Mouse (Mus musculus) adrenal gland, postnatal 36 days (tissue): Measurements from ENCODE around the gene Osm. TPM values are rescaled to one million over a fixed set of nuclear protein-coding genes. Genes with fewer than 3 reads are reported as not detected.

Source experiments
- DNase-seq, 2 experiments: peaks; one replicate each; pipeline ENCODE4 v3.0.0; 2021; ENCODE audit warnings: mixed read lengths in 1 of 2
- total RNA-seq, 2 experiments: library from RNA; stranded (reverse); gene quantifications; 2 replicates each; pipeline ENCODE4 v1.2.3; 2021

Osm gene
- total RNA-seq, 2 experiments from 2014 or later = 0.26 TPM; not detected in 1

DNA sequence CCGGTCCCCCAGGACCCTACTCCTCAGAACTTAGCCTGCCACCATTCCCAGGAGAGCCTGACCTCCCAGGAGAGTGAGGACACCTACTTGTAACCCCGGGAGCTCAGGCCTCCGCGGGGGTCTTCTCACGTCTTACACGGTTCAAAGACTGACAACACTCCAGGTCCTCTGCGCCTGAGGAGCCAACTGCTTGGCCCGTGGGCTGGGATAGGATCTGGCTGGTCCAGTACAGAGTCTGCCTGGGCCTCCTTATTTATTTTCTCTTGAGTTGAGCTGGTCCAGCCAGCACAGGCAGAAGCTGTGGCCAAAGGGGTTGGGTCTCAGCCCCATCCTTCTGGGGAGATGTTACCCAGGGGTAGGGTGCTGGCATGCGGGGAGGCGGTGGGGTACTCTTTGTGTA is 21.2 kb upstream of the Osm start:
- DNase-seq = no peak

DNA sequence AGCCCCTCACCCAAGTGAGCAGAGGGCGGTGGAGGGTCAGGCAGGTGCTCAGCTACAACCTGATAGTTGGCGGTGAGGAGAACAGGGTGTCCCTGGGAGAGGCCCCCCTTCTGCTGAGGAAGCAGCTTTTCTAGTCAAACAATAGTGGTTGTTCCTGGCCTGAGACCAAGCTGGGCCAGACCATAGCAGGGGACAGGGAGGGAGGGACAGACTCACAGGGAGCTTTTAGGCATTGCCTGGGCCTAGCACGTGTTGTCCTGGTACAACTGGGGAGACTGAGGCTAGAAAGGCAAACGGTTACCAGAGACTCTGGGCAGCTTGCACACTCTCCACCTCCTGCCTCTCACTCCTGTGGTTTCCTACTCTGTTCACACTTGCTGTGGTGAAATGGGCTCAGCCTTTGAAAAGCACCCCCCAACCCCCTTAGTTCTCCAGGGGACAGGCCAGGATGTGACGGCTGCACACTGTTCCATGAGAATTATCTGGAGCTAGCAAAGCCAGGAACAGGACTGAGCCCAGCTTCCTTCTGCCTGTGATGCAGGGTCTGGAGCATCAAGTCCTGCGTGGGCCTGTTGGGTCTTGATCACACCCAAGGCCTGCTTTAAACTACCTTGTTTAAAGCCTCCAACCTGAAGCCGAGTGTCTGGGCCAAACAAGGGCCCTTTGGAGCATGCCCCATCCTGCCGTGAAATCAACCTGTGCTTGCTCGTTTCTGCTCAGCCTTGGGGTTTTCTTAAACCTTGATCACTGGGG is 19.8 kb upstream of the Osm start:
- DNase-seq = peak; percentile 52 to 59

DNA sequence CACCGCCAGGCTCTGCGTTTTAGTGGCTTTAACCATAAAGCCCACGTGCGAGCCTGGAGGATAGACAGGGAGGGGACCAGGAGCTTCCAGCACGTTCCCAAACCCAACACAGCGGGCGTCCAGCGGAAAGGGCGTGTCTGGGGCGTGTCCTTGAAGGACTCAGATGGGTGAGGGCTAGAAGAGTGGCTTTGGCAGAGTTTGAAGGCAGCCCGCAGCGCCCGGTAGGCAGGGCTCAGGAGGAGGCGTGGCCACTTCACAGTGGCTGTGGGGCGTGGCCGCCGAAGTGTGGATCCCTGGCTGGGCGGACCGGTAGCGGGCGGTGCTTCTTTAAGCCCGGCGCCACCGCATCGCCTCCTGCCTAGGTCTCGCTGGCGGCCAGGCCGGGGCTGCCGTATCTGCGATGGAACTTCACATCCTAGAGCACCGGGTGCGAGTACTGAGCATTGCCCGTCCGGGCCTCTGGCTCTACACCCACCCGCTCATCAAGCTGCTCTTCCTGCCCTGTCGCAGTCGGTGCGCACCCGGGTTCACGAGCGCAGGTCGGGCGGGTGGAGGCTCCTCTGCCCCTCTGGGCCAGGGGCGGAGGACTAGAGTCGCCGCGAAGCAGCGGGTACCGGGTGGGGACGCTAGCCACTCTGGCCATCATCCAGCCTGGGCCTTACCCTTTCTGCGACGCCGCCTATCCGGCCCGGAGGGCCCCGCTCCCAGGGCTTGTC is 18.1 kb upstream of the Osm start, which contains the start of gene Castor1:
Gene Castor1 (plus strand): TSS at position 312 of the 716 bp plus-strand sequence.
- DNase-seq = peak; percentile 95

DNA sequence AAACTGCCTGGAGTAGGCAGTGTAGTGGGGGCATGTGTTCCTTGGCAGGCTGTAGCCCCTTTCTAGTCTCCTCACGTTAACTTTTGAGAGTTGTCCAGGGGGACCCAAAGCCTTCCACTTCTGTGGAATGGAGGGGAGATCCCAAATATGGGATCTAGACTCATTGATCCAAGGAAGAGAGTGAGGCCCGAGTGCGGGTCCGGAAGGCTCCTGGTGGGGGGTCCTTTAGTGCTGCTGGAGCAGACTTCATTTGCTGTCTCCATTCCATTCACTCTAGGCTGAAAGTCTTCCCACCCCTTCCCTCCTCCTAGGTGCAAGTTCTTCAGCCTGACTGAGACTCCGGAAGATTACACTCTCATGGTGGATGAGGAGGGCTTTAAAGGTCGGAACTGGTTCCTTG is 17.6 kb upstream of the Osm start:
- no peak for DNase-seq

DNA sequence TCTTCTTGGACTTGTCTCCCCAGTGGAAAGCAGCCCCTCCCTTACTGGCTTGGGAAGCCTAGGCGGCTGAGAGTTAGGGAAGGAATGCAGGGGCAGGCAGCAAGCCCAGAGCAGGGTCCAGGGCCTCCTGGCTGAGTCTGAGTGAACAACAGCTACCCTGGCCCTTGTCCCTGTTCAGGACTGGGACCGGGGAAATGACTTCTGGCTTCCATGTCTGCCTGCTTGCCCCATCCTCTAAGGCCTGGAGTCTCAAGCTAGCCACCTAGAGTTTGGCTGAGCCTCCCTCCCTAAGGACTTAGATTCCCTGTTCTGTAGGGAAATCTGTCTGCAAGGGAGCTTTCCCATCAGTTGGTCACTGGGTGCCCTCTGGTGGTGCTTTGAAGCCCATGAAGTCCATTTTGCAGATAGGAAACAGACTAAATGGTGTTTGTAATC is 16.9 kb upstream of the Osm start:
- DNase-seq = peak; percentile 80 to 87

DNA sequence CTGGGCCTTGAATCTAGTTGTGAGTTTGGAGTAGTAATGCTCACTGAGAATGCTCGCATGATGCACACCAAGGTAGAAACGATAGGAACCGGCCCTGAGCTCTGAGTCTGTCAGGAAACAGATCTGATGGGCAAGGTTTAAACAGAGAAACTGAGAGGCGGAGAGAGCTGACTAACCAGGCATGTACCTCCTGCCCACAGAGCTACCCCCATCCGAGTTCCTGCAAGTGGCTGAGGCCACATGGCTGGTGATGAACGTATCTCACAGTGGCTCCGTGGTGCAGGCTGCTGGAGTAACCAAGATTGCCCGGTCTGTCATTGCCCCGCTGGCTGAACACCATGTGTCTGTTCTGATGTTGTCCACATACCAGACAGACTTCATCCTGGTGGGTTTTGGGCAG is 16.3 kb upstream of the Osm start:
- DNase-seq = no peak

DNA sequence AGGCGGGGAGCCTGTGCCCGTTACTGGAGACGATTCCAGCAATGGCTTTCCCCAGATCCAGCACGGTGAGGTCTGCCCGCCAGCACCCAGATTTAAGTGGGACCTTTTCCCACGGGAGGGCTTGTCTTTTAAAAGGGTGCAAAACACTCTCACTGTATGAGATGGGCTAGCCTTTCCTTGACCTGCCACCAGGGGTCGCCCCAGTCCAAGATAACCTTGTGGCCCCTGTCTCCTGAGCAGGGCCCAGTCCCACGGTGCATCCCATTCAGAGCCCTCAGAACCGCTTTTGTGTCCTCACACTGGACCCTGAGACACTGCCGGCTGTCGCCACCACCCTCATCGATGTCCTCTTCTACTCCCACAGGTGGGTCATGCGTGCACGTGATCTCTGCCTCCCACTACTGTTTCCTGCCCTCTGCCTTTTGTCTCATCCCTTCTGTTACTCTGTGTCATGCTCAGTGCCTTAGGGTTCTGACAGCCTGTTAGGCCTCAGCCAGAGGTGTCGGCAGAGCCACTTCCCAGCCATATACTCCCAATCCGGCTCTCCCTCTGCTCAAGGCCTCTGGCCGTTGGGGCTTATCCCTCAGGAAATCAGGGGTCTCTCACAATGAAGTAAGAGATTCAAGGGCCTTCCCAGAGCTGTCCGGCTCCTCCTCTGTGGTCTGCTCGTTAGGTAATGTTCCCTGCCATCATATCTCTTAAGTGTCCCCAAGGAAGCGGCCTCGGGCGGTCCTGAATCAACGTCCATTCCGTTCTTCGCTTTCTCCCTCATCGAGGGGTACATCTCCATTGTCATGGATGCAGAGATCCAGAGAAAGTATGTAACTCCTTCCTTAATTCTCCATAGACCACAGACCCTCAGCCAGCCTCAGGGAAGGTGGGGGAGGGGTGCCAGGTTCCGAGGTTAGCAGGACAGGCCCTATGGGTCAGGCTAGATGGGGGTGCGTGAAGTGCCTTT is 15.5 kb upstream of the Osm start:
- DNase-seq = peak; percentile 87 to 91

DNA sequence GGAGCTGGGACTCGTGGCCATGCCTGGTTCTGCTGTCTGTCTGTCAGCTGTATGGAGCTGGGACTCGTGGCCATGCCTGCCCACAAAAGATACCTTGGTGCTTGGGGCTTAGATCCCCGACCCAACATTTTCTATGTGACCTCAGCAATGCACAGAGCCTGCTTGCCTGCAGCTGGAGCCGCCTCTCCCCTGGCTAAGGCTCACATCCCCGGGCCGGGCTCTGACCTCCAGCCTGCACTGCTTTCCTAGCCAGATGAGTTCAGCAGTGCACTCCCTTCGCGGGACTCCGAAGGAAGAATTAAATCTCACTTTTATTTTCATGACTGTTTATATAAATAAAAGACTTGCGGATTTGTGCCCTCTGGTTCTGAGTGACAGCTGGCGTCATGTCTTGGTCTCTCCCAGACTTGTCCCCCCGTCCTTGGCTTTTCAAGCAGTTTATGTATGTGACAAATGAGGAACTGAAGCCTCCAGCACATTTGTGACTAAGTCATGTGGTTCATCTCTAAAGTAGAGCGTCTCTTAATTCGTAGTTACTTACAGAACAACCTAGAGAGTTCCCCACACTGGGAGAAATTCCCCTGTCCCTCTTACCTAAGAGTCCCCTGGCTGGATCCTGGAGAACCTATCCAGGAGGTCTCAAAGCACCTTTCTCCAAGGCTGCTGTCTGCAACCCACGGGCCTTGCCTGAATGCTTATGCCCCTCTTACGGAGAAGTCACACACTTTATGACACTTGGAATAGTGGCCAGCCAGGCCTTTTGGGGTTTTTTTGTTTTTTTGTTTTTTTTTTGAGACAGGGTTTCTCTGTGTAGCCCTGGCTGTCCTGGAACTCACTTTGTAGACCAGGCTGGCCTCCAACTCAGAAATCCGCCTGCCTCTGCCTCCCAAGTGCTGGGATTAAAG is 13.9 kb upstream of the Osm start:
- no peak for DNase-seq

DNA sequence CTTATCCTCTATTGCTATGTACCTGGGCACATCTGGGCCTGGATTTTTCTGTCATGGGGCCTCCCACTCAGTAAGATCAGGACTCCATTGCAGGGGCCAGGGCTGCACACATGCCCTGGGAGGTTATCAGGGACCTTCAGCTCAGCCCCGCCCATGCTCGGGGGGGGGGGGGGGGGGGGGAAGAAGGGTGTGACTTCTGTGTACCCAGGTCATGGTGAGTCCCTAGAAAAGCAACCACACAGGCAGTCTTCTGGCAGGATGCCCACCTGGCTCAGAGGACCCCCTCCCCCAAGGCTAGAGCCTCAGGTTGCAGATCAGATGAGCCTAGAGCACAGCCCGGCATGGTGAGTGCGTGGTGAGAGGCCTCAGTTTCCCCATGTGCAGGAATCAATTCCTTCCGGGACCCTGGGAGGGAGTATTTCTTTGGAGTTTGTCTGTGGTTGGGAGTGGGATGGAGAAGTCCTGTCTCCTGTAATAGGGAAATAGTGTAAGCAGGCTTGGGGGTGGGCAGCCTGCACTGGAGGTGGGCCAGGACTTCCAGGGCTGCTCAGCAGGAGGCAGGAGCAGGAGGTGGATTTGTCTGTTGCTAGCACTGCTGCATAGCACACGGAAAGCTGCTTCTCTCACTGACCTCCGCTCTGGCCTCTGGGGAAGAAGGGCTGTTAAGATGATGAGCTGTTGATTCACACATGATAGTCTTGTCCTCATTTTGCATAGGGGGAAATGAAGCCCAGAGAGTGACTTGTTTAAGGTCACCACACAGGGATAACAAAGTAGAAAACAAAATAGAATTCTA is 12.6 kb upstream of the Osm start:
- DNase-seq = no peak

DNA sequence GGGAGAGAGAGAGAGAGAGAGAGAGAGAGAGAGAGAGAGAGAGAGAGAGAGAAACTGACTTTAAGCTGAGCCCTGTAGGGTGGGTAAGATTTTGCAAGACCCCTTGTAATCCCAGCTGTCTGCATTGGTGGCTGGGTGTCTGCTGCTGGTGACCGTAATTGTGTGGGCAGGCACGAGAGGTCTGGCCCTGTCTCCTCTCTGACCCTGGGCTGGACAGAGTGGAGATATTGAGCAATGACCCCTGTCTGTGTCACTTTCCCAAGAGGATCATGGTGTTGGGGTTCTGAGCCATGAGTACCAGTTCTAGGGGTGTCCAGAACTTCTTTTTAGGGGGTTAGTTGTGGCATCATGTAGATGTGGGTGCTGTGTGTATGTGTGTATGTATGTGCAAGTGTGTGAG is 12.0 kb upstream of the Osm start:
- peak in 1 of 2 experiments; percentile 54 for DNase-seq

DNA sequence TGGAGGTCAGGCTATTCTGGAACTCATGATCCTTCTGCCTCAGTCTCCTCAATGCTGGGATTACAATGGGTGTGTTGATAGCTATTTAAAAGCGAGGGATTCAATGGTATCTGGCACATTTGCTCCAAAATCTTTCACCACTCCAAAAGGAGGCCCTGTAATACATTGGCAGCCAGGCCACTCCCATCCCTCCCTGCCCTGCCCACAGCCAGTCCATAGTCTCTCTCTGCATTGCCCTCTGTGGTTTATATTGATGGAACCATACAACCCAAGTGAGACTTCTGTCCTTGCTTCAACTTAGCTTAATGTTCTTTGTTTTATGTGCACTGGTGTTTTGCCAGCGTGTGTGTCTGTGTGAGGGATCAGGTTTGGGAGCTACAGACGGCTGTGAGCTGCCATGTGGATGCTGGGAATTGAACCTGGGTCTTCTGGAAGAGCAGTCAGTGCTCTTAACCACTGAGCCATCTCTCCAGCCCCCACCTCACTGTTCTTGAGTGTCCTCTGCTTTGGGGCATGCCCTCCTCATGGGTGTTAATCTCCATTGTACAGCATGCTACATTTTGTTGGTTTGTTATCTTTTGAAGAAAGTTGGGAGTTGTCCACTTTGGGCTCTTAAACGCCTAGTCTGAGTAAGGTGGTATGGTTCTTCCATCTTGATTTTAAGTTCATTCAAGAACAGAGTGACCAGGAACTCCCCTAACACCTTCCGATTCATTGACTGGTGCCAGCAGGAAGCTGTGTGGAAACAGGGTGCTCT is 9.5 kb upstream of the Osm start:
- DNase-seq = no peak

DNA sequence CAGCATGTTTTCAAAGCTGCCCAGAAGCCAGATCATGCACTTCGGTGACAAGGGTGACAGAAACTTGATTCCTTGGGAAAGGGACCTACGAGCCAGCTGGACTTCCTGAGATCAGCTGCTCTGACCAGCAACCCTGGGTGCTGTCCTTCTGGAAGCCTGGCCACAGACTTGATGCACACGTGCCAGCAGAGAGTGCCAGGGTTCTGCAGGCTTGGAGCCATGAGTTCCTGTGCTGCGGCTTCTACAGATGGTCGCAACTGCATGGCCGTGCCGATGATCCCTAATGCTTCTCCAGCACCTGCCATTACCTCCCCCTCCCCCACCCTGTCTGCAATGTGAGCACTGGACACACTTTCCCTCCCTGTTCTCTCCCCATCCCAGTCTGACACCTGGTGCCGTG is 7.8 kb upstream of the Osm start:
- peak; percentile 55 to 76 for DNase-seq

DNA sequence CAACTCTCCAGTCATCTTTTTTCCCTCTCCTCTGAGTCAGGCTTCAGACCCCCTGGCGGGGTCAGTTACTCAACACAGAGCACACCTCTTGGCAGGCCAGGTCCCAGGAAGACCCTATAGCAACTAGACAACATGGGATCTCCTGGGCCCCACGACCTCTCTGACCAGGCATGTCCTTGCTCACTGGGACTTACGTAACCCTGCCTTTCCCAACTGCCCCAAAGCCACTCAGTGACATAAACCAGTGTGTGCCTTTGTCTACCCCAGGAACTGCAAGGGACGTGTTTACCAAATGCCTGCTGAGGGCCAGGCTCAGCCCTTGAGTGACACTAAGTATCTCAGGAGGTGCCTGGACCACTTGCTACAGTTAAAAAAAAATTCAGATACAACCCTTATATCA is 6.4 kb upstream of the Osm start:
- peak in 1 of 2 experiments; percentile 43 for DNase-seq

DNA sequence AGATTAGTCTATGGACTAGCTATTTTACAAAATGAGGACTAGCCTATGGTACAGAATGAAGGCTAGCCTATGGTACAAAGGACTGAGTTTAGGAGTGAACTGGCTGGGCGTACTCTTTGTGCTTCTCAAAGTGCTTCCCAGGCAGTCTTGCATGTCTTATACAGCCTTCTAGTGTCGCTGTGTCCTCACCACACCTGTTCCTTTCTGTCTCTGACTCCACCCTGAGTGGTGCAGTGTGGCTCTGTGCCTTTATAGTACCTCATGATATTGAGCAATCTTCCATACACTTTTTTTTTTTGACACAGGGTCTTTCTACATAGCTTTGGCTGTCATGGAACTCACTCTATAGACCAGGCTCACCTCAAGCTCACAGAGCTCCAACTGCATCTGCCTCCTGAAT is 4.8 kb upstream of the Osm start:
- no peak for DNase-seq

DNA sequence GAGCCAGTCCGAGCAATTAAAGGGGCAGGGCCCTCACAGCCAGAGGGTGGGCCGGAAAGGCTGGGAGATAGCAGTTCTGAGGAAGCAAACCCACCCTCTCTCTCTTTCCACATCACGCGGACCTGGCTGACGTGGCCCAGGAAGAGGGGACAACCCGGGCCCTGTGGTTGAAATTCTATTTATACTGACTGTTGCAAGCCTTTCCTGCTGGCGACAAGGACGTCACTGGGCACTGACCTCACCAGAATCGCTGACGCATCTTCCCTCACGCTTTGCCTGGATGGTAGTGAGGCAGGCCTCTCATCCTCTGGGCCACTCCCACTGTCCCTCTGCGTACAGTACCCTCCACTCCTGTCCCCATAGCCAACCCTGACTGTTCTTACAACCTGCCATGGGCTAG is 3.6 kb upstream of the Osm start:
- no peak for DNase-seq

DNA sequence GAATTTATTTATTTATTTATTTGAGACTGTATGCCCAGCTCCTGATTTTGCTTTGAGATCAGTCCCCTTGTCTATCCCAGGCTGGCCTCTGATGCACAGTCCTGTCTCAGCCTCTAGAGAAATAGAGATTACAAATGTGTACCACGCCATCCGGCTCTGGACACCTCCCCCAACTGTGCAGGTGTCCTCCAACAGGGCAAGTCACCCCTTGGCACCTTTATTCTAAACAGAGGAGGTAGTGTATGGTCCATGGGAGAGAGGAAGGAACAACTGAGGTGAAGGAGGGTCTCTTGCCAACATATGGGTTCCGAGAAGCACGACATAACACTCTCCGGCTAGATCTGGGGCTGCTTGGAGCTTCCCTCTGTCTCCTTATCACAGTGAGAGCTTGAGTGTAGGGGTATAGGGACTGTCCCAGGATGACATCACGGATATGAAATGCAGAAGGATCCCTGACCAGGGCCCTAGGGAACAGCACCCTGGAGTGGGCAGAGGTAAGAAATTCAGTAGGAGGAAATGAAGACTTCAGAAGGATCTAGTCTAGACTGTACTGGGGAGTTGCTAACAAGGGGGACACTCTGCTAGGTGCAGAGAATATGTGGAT is 1.1 kb upstream of the Osm start:
- DNase-seq = no peak

DNA sequence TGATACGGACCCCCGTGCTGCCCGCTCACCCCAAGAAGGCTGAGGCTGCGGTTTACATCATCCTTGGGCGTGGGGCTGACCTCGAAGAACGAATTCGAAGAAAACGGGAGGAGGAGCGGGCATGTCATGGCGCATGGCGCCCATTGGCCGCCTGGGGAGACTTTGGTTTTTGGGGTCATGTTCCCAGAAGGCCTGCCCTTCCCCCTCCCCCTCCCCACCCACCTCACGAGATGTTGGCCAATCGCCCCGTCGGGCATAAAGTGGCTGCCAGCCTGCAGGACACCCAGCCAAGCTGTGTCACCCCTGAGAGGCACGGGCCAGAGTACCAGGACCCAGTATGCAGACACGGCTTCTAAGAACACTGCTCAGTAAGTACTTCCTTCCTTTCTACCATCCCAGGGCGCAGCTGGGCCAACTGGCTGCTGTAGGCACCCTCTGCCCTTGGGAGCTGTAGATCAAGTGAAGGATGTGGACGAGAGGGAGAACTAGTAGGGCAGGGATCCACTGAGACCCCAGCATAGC is 387 bp downstream of the Osm start:
- DNase-seq = no peak

DNA sequence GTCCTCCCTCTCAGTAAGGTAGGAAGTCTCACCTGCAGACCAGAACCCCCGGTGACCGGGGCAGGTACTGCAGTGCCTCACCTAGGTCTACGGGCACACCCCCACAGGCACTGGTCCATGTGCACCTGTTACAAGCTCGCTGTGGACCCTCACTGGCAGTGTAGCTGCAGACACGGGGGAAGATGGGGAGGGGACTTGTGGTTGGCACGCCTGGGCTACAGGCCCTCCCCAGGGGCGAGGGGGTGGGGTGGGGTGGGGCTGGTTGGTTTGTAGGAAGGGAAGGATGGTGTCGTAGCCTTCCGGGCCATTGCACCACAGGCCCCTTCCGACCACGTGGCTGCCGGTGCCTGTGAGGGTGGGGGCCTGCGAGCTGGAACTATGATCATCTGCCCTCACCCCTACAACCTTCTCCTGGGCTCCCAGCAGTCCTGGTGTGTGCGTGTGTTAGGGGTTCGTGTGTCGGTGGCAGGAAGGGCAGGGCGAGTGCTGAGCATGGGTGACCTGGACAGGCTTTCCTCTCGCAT is 1.2 kb downstream of the Osm start:
- no peak for DNase-seq

DNA sequence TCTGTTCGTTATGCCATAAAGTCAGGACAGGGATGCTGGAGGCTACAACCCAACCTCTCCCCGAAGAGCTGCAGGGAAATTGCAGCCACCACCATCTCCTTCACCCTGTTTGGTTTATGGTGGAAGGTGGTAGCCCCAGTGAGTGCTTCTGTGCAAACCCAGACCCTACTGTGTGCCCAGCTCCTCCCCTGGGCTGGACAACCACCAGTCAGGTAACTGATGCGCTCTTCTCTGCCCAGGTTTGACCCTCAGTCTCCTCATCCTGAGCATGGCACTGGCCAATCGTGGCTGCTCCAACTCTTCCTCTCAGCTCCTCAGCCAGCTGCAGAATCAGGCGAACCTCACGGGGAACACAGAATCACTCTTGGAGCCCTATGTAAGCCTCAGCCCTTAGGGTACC is 1.9 kb downstream of the Osm start:
- DNase-seq = no peak
